Mouse (Mus musculus) forebrain, embryonic 11.5 days (tissue): ENCODE measurements at regions not wholly inside any gene's neighbourhood (a gene's known extent, or its start where the extent isn't known, plus 50 kb on each side); places are given as distances from the start of the nearest gene placed in this dataset.

Experiments used
- ATAC-seq: fragments of 200-750 bp; cut with Nextera tagmentation; replicated peaks from 2 replicates; pipeline ENCODE4 v1.8.0; 2017; ENCODE audit warnings: moderate TSS enrichment; ENCODE audit not compliant: low FRiP score
- DNase-seq: peaks from one replicate; pipeline ENCODE4 v3.0.0-alpha.2; 2017; ENCODE audit warnings: low spot score
- H3K27ac ChIP-seq: fragments of 300-500 bp; sonication (generic); 2 replicates; pipeline ENCODE4 v1.5.1; 2014; ENCODE audit warnings: low read depth, low read length
- H3K27me3 ChIP-seq: fragments of 300-500 bp; sonication (generic); 2 replicates; pipeline ENCODE4 v1.6.1; 2014; ENCODE audit warnings: mild to moderate bottlenecking, low read length, mixed read lengths; ENCODE audit not compliant: control insufficient read depth, insufficient read depth
- H3K36me3 ChIP-seq: fragments of 300-500 bp; sonication (generic); 2 replicates; pipeline ENCODE4 v1.6.1; 2014; ENCODE audit warnings: mild to moderate bottlenecking, low read length, moderate library complexity, mixed read lengths; ENCODE audit not compliant: control insufficient read depth, insufficient read depth
- H3K4me1 ChIP-seq: fragments of 300-500 bp; sonication (generic); replicated peaks from 2 replicates; pipeline ENCODE4 v1.6.1; 2014; ENCODE audit warnings: low read length, mixed read lengths; ENCODE audit not compliant: control insufficient read depth, insufficient read depth
- H3K4me2 ChIP-seq: fragments of 300-500 bp; sonication (generic); 2 replicates; pipeline ENCODE4 v1.6.1; 2014; ENCODE audit warnings: low read depth, mild to moderate bottlenecking, low read length, moderate library complexity, mixed read lengths; ENCODE audit not compliant: severe bottlenecking
- H3K4me3 ChIP-seq: fragments of 300-500 bp; sonication (generic); 2 replicates; pipeline ENCODE4 v1.5.1; 2014; ENCODE audit warnings: low read depth, low read length
- H3K9ac ChIP-seq: fragments of 300-500 bp; sonication (generic); 2 replicates; pipeline ENCODE4 v1.6.1; 2014; ENCODE audit warnings: low read length
- H3K9me3 ChIP-seq: fragments of 300-500 bp; sonication (generic); 2 replicates; pipeline ENCODE4 v1.6.1; 2016; ENCODE audit warnings: low read length, mixed read lengths; ENCODE audit not compliant: control insufficient read depth
- WGBS: fragments of 180-500 bp; shearing (Covaris S2); extraction: QIAGEN DNeasy Blood & Tissue Kit; methylation state at CpG from one replicate; pipeline ENCODE4 v1.1.7; 2014; 5-methylcytosine and 5-hydroxymethylcytosine counted together

GRCm38 (mm10) chr3:147099143-147099713 is 247.1 kb downstream of the Ttll7 start:
- Histone ChIP-seq H3K36me3 (no peaks in the 10 kb centered on the region), H3K4me2 (0 out of 2 replicates have a peak overlapping the region, but pooled peaks have one; percentile 0), H3K4me1 (peaks cover 8% of the 10 kb centered on the region; the same call in 1 of the 2 replicates), H3K9ac (no peak overlapping the region), H3K27me3 (no peaks in the 10 kb centered on the region), H3K9me3 (no peaks in the 10 kb centered on the region), H3K4me3 (no peak overlapping the region), H3K27ac (no peak overlapping the region)
- ATAC-seq (no peak), DNase-seq (no peak)
- 31% methylated on average over 12 of the region's 12 CpGs for WGBS

- Histone ChIP-seq H3K27me3 (no peaks in the 10 kb centered on the region), H3K4me1 (peaks cover 8% of the 10 kb centered on the region; the same call in 1 of the 2 replicates), H3K36me3 (no peaks in the 10 kb centered on the region), H3K9me3 (no peaks in the 10 kb centered on the region), H3K9ac (no peak overlapping the region), H3K27ac (no peak overlapping the region), H3K4me3 (no peak overlapping the region), H3K4me2 (no peak overlapping the region)
- 63% methylated on average over 7 of the region's 7 CpGs for WGBS
- DNase-seq: no peak
- no peak for ATAC-seq
Measured at GRCm38 (mm10) chr3:147101053-147101764, 249.0 kb downstream of the Ttll7 start.

- H3K27me3 ChIP-seq: no peaks in the 10 kb centered on the region
- H3K4me3 ChIP-seq: no peak overlapping the region
- H3K9ac ChIP-seq: no peak overlapping the region
- no peaks in the 10 kb centered on the region for H3K9me3 ChIP-seq
- no peak for DNase-seq
- no peak overlapping the region for H3K27ac ChIP-seq
- ATAC-seq: no peak
- WGBS: 66% methylated on average over 3 of the region's 3 CpGs
- H3K4me1 ChIP-seq: peaks cover 8% of the 10 kb centered on the region; the same call in 1 of the 2 replicates
- no peaks in the 10 kb centered on the region for H3K36me3 ChIP-seq
- H3K4me2 ChIP-seq: no peak overlapping the region
Measured at GRCm38 (mm10) chr3:147101765-147102113, 249.6 kb downstream of the Ttll7 start.

- Histone ChIP-seq H3K36me3 (no peaks in the 10 kb centered on the region), H3K27me3 (no peaks in the 10 kb centered on the region), H3K9me3 (no peaks in the 10 kb centered on the region), H3K4me1 (peaks cover 2% of the 10 kb centered on the region; the same call in 1 of the 2 replicates), H3K9ac (no peak overlapping the region), H3K4me2 (no peak overlapping the region), H3K27ac (no peak overlapping the region), H3K4me3 (no peak overlapping the region)
- 60% methylated on average over 7 of the region's 7 CpGs for WGBS
- ATAC-seq: no peak
- DNase-seq: no peak
Measured at GRCm38 (mm10) chr3:147103428-147103827, 251.3 kb downstream of the Ttll7 start.

- Histone ChIP-seq H3K4me1 (no peaks in the 10 kb centered on the region), H3K36me3 (no peaks in the 10 kb centered on the region), H3K9ac (no peak overlapping the region), H3K9me3 (no peaks in the 10 kb centered on the region), H3K4me2 (no peak overlapping the region), H3K27ac (no peak overlapping the region), H3K4me3 (no peak overlapping the region), H3K27me3 (no peaks in the 10 kb centered on the region)
- ATAC-seq: no peak
- no peak for DNase-seq
- WGBS: 85% methylated on average over 4 of the region's 4 CpGs
Measured at GRCm38 (mm10) chr3:147117609-147118008, 265.4 kb downstream of the Ttll7 start.

- Histone ChIP-seq H3K4me2 (no peak overlapping the region), H3K4me1 (no peaks in the 10 kb centered on the region), H3K27ac (no peak overlapping the region), H3K9me3 (no peaks in the 10 kb centered on the region), H3K36me3 (no peaks in the 10 kb centered on the region), H3K4me3 (no peak overlapping the region), H3K27me3 (no peaks in the 10 kb centered on the region), H3K9ac (no peak overlapping the region)
- DNase-seq (no peak), ATAC-seq (no peak)
- WGBS: 77% methylated on average over 5 of the region's 5 CpGs
Measured at GRCm38 (mm10) chr3:147118092-147118491, 265.9 kb downstream of the Ttll7 start.

GRCm38 (mm10) chr3:147118622-147119021 is 266.5 kb downstream of the Ttll7 start:
- H3K9ac ChIP-seq: no peak overlapping the region
- ATAC-seq: no peak
- no peaks in the 10 kb centered on the region for H3K4me1 ChIP-seq
- no peak for DNase-seq
- no peak overlapping the region for H3K4me2 ChIP-seq
- no peak overlapping the region for H3K4me3 ChIP-seq
- no peaks in the 10 kb centered on the region for H3K9me3 ChIP-seq
- H3K27ac ChIP-seq: no peak overlapping the region
- no peaks in the 10 kb centered on the region for H3K36me3 ChIP-seq
- H3K27me3 ChIP-seq: no peaks in the 10 kb centered on the region
- 94% methylated on average over 6 of the region's 6 CpGs for WGBS

- no peaks in the 10 kb centered on the region for H3K9me3 ChIP-seq
- H3K4me1 ChIP-seq: no peaks in the 10 kb centered on the region
- ATAC-seq (no peak), DNase-seq (no peak)
- H3K36me3 ChIP-seq: no peaks in the 10 kb centered on the region
- no peaks in the 10 kb centered on the region for H3K27me3 ChIP-seq
- no peak overlapping the region for H3K9ac ChIP-seq
- H3K4me3 ChIP-seq: no peak overlapping the region
- H3K27ac ChIP-seq: no peak overlapping the region
- 91% methylated on average over 6 of the region's 6 CpGs for WGBS
- no peak overlapping the region for H3K4me2 ChIP-seq
Measured at GRCm38 (mm10) chr3:147121826-147122225, 269.7 kb downstream of the Ttll7 start.

- no peak overlapping the region for H3K27ac ChIP-seq
- DNase-seq: no peak
- WGBS: 62% methylated on average over 6 of the region's 6 CpGs
Measured at GRCm38 (mm10) chr3:147127740-147128139, 275.6 kb downstream of the Ttll7 start.

More at GRCm38 (mm10) chr3:147127740-147128139, 275.6 kb downstream of the Ttll7 start:
- no peak; the same call in 1 of the 2 replicates for ATAC-seq
- Histone ChIP-seq H3K27me3 (no peaks in the 10 kb centered on the region), H3K9ac (no peak overlapping the region), H3K9me3 (no peaks in the 10 kb centered on the region), H3K4me1 (no peaks in the 10 kb centered on the region), H3K36me3 (no peaks in the 10 kb centered on the region), H3K4me3 (no peak overlapping the region), H3K4me2 (no peak overlapping the region)
